Mouse (Mus musculus): ENCODE data around the gene 1700001K19Rik.
"Not testable (repeated sequence)": the region's sequence is repeated elsewhere in the genome, so short reads cannot be mapped to it uniquely, and the experiment has no call there.

Gene 1700001K19Rik

DNA sequence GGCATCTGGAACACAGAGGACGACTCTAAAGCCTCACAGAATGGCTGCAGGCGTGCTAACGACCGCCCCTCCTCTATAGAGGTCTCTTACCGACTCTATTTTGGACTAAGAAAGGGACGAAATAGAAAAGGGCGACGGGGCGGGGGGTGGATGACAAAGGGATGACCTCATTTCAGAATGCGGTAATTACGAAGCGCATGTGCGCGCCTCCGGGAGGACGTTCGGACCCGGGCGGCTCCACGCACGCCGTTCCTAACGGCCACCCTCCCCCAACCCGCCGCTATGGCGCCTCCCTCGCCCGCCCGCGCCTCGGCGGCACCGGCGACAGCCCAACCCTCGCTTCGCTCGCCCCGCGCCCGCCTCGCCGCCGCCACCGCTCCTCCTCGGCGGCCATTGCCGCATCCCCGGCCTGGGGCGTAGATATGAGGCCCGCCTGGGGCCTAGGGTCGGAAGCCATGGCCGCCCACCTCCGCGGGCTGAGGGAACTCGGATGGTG is 13.3 kb upstream of the 1700001K19Rik start:
- DNase-seq (ENCODE audit: low spot score): peak; percentile 46

GRCm38 (mm10) chr12:110693378-110693777 is 11.0 kb upstream of the 1700001K19Rik start:
- DNase-seq (ENCODE audit: low spot score): not testable (repeated sequence)

- DNase-seq (ENCODE audit: low spot score): no peak
Measured at GRCm38 (mm10) chr12:110689919-110690643, 7.7 kb upstream of the 1700001K19Rik start.

- DNase-seq (ENCODE audit: low spot score): not testable (repeated sequence)
Measured at GRCm38 (mm10) chr12:110688921-110689320, 6.5 kb upstream of the 1700001K19Rik start.

GRCm38 (mm10) chr12:110687894-110688734 is 5.7 kb upstream of the 1700001K19Rik start:
- DNase-seq (ENCODE audit: low spot score): no peak

GRCm38 (mm10) chr12:110683580-110683979 is 1.2 kb upstream of the 1700001K19Rik start:
- DNase-seq (ENCODE audit: low spot score): no peak

GRCm38 (mm10) chr12:110681878-110682277 is 541 bp downstream of the 1700001K19Rik start:
- no peak for DNase-seq (ENCODE audit: low spot score)

GRCm38 (mm10) chr12:110681191-110681590 is 1.2 kb downstream of the 1700001K19Rik start:
- no peak for DNase-seq (ENCODE audit: low spot score)

- DNase-seq (ENCODE audit: low spot score): no peak
Measured at GRCm38 (mm10) chr12:110674243-110674642, 8.2 kb downstream of the 1700001K19Rik start.

- DNase-seq (ENCODE audit: low spot score): no peak
Measured at GRCm38 (mm10) chr12:110667466-110668077, 14.8 kb downstream of the 1700001K19Rik start.

DNA sequence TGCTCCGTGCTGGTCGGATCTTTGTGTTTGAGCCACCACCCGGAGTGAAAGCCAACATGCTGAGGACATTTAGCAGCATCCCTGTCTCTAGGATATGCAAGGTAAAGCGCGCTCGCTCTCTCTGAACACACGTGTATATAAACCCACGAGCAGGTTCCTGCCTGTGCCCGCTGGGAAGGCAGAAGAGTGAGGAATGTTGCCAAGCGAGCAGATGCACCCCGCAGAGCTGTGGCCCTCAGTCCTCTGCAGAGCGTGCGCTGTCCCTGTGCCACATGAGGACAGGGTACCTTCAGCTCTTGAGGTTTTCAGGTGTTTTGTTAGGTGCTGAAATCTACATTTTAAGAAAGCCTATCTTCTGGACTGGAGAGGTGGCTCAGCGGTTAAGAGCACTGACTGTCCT is 20.7 kb downstream of the 1700001K19Rik start:
- no peak for DNase-seq (ENCODE audit: low spot score)

- DNase-seq (ENCODE audit: low spot score): no peak
Measured at GRCm38 (mm10) chr12:110651464-110651863, 31.0 kb downstream of the 1700001K19Rik start.

DNA sequence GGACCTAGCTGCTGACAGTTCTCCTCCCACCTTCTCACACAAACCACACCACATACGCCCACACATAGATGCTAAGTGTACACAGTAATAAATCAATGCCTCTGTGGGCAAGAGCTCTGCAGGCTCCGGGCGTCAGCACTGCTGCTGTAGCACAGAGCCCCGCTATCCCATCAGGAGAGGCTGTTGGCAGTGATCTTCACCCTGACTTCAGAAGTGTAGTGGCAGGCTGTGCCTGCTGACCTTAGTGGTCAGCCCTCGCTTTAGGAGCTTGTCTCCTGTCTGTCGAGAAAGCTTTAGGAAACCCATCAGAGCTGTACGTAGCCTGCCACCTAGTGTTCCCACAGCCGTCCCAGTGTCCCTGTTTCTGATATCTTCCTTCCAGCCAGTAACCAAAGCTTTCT is 32.2 kb downstream of the 1700001K19Rik start:
- no peak for DNase-seq (ENCODE audit: low spot score)

GRCm38 (mm10) chr12:110637507-110638114 is 44.8 kb downstream of the 1700001K19Rik start:
- DNase-seq (ENCODE audit: low spot score): no peak

GRCm38 (mm10) chr12:110636293-110636692 is 46.1 kb downstream of the 1700001K19Rik start:
- no peak for DNase-seq (ENCODE audit: low spot score)

DNA sequence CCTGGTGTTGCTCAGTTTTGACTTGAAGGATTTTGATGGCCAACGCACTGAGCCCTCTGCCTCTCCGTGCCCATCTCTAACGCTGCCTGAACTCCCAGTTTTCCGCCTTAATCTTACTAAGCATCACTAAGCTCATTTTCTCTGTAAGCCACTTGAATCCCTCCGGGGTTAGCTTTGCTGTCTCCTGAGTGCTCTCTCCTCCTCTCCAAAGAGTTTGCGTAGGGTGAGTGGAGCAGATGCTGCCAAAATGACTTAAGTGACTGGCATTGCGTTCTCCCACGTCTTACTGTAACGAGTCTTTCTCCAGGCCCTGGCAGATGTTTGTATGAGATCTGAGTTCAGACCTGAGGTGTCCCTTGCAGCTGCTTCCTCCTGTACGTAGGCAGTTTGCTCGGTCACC is 52.4 kb downstream of the 1700001K19Rik start:
- DNase-seq (ENCODE audit: low spot score): no peak

Measured in left cerebral cortex, adult 11 months (tissue).